Mouse (Mus musculus) skeletal muscle tissue, adult 2 months (tissue): ENCODE results near the gene Scnn1b.

ENCODE experiments used
- DNase-seq: peaks from one replicate; pipeline ENCODE4 v3.0.0-alpha.2; 2012; ENCODE audit warnings: low read depth, low spot score

The Scnn1b gene

DNA sequence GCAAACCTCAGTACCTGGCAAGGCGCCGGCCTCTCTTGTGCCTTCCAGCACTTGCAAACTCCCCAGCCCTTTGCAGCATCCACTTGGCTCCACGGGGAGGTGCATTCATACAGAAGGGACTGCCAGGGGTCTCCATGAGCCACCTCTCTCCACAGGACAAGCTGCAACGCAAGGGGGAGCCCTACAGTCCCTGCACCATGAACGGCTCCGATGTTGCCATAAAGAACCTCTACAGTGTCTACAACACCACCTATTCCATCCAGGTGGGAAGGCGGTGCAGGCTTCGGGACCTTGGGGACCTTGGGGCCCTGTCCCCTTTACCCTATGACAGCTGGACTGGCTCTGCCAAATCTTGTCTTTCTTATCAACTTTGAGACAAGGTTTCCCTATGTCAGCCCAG is 47.4 kb downstream of the Scnn1b start:
- DNase-seq = no peak

DNA sequence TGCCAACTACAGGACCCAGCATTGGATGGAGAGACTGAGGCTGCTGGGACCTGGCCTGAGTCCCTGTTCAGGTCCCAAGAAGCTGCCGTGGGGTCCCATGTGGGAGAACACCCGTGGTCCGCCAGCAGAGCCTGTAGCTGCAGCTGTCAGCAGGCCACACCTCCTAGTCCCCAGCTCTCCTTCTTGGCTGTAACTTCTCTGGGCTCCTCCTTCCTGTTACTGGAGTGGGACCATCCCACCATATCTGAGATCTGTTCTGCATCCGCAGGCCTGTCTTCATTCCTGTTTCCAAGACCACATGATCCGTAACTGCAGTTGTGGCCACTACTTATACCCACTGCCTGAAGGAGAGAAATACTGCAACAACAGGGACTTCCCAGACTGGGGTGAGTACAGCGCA is 49.1 kb downstream of the Scnn1b start:
- no peak for DNase-seq

DNA sequence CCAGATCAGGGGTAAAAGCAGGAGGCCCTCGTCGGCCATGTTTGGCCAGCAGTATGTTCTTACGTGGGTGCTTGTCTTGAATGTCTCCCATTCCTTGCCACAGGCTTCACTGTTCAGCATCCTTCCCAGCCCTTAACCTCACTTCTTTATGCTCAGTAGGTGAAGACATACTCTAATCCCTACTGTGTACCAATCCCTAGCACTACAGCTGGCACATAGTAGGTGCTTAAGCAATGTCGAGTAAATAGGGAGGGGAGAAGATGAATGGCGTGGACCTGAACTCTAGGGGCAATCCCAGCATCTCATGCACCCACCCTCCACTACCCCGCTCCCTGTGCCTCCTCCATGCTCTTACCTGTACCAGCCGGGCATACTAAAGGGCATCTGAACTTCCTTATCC is 59.5 kb downstream of the Scnn1b start:
- DNase-seq = no peak

DNA sequence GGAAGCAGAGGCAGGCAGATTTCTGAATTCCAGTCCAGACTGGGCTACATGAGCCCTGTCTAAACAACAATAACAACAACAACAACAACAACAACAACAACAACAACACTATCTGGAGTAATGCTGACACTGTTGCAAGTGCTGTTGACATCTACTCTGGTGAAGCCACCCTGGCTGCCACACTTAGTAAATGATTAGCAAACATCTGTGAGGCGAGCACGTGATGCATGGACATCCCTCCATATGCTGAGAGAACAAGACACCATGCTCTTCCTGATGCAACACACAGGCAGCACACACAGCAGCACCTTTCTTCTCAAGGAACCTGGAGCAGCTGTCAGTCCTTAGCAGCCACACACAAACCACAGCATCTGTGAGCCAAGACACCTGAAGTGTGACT is 63.0 kb downstream of the Scnn1b start:
- DNase-seq = no peak

DNA sequence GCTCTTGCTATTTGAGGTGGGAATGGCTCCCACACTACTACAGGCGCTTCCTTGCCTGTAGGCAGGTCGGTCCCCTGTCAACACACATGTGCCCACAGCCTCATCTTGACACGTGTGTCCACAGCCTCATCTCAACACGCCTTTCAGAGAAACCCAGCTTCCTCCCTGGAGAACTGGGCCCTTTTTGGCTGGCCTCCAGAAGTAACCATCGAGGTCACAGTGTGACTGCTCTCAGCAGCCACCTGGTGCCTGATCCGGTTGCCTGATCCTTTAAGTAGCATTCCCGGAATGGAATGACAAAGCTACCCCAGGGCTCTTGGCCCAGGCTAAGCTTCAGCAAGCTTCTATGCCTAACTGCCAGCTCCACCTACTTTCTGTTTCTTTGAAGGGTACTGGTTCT is 66.4 kb downstream of the Scnn1b start:
- no peak for DNase-seq

DNA sequence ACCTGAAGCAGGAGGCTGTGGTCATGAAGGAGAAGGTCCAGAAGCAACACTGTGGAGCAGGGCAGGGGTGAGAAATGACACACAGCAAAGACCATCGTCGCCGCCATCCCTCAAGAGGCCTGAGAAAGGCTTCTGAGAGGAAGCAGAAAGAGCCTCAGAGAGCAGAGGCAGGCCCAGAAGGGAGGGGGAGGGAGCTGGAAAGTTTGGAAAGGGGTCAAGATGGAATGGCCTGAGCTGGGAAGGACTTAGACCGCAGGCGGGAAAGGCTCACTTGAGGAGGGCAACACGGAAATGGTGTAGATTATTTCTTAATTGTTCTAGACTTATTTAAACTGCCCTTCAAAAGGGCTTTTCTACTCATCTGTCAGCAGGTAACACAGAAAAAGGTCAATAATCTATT is 68.8 kb downstream of the Scnn1b start:
- DNase-seq = no peak

DNA sequence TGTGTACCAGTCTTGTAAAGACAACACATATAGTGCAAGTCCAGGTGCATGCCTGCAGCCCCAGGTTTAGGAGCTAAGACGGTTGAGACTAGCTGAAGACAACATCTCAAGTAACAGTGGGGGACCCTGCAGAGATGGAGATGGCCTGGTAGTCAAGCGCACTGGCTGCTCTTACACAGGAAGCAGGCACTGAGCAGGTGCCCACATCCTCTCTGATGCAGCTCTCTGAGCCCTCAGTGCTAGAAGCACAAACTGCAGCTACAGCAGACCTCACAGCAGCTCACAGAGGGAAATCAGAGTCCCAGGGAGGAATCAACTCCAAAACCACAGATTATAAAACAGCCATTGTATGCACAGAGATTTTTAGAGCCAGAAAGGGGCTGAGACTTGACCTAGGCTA is 69.5 kb downstream of the Scnn1b start:
- no peak for DNase-seq

DNA sequence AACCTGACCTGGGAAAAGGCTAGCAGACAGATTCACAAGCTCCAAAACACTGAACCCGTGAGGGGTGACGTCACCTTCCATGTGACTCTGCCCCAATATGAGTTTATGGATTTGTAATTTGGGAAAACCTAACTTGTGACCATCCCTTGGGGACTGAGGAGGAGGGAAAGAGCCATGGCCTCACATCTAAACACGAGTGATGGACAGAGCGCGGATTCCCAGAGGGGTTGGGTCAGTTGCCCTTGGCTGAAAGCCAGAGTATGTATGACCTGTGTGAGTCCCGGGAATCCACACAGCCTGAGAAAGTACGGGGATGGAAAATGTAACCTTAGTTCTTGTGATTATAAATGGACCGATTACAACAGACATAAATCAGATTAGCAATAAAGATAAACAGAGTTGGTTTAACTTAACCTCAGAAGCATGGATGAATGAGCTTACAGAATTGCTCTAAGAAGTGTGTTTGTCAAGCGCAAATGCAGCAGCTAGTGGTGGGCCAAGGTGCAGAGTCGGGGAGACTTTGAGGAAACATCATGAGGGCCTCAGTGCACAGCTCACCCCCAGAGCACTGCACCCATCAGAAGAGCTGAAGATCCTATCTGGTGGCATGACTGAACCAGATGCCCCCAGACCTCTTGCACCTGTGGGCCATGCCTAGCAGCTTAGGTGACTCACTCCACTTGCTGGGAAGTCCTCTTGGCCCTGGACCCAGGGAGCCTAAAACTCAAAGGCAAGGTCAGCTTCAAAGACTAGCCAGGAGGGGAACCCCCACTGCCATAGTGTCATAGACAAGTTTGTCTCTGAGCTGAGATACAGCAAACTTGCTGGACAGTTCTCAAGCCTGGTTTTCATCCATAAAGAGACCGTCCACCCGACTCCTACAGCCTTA is 71.3 kb downstream of the Scnn1b start:
- DNase-seq = peak; percentile 66

DNA sequence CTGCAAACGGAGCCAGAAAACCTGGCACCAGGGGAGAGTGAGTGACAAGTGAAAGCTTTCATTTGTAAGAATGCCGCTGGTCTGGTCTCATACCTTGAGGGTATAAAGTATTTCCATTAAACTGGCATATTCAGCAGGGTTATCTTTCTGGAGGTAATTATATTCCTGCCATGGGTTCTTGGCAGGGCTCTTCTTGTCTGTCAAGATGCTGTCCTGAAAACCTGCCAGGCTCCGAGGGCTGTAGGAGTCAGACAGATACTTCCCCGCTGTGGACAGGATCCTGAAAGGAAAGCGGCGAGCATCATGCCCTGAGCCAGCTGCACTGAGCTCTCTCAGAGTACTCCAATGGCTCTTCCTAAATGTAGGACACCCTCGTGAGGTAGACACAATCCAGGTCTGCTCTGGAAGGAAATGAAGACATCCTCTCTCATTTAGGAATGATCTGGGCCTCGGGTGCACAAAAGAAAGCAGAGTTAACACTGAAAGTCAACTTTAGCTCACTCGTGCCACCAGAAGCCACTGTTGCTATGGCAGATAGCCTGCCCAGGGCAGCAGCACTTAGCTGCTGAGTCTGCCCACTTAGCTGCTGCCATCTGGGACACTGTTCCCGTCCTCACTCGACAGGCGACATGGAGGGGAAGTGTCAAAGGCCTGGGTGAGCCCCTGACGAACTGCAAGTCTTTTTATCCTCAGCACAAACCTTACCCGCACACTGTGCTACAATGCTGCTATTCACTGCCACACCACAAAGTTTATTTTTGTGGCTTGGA is 72.2 kb downstream of the Scnn1b start:
- DNase-seq = no peak

DNA sequence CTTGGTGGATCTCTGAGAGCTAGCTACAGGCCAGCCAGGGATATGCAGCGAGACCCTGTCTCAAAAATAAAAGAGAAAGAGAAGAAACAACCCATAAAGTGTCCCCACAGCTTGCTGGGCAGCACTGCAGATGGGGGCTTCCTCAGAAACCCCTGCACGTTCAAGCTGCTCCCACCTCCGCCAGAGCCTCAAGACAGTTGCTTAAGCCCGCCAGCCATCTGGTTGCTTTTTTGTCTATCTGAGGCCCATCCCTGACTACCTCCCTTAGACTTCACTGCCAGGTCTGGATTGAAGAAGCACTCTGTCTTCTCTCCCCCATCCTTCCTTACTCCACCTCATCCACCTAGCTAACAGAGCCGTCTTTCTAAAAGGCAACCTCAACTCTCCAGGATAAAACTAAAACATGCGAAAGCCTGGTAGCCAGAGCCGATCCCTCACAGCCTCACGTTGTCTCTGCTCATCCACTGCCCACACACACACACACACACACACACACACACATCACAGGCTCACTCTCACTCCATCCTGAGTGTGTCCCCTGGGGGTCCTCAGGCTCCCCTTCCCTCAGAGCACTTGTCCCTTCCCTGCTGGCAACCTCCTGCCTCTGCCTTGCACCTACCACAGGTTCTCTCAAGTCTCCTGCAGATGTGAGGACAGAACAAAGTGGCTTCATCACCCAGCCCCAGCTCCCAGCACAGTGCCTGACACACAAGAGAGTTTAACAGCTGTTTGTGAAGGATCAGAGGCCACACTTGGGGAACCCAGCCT is 73.5 kb downstream of the Scnn1b start:
- no peak for DNase-seq

DNA sequence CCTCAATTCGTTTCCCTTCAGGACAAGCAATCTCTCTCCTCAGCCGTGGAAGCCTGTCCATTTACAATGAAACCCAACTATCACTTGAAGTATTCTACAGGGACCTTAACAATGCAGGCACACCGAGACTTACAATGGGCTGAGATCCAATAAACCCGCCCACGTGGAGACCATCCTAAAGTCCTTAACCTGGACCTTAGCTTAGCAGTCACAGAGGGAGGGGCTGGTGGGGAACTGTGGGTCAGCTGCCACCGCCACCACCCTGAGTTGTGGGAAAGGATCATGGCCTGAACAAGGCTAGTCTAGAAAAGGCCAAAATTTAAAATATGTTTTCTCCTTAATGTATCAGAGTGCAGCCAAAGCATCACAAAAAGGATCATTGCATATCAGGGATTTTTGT is 74.4 kb downstream of the Scnn1b start:
- DNase-seq = no peak

DNA sequence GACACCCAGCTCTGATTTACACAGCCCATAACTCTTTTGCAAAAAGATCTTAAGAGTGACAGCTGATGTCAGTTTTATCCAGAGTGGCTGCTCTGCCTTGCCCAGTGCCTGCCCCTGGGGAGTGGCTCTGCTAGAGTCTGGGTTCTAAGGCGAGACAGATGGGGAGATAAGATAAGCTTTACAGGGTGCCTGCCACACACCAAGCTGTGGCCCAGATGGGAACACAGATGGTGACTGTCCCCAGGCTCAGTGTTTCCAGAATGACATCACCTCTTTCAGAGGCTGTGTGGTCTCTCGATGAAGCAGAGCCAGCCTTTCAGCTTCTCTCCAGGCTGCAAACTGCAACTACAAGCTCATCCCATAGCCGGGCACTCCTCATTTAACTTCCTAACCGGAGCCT is 74.9 kb downstream of the Scnn1b start:
- no peak for DNase-seq

DNA sequence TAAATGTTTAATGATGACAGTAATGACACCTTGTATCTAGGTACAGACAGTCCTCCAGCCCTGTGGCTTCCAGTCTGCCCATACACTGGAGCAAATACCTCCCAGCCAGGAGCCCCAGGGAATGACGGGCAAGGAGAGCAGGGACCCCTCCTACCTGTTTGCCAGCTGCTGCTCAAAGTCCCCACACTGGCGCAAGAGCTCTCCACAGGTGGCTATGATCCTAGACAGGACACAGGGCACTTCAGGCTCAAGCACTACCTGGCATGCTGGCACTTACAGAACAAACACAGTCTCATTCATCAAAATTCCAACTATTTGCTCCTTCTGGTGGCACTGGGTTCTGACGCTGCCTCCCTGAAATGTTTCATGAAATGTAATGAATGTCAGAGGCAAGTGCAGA is 76.2 kb downstream of the Scnn1b start:
- DNase-seq = no peak

DNA sequence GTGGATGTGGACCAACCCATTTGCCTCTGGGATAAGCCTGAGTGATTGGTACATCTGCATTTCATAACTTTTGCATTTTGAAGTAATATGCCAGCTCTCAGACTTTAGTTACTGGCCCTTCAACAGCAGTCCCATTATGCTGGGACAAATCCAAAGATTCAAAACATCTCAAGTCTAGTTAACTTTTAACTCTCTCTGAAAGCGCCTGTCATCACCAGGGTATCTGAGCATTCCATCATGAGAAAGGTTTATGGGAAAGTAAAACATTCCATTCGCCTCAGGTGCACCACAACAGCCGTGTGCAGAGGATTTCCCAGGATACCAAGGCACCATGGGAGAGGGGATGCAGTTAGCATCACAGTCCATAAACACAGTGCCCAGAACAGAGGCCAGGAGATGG is 76.8 kb downstream of the Scnn1b start:
- no peak for DNase-seq

DNA sequence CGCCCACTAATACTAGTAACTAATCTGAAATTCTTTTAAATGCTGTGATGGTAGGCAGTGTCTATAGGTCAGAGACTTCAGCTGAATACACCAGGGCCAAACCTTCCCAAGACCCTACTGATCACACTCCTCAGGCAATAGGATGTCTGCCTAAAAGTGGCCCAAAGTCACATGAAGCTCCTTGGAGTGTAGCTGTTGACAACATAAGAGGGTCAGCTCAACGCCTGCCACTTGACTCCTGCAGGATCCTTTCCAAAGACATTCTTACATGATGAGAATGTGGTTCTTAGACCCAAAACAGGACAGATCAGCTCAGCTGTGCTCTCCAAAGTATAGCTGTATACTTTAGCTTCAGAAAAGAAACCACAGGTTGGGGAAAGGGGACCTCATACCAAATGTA is 77.5 kb downstream of the Scnn1b start:
- DNase-seq = no peak

DNA sequence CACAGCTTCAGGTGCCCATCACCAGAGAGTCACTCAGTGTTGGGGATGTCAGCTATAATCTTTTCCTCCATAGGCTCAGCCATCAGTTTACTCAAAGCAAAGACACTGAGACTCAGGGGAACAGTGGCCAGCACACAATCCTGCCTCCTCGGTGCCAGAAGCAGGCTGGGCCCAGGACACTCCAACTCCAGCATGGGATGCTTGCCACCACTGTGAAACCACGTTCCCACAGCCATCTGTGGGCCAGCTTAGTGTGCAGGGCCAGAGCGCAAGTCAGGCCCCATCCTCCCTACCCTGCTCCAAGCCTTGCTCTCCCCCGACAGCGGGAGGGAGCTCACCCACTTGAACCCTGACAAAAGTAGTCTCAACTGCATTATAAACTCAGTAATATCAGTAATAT is 81.4 kb downstream of the Scnn1b start:
- no peak for DNase-seq

DNA sequence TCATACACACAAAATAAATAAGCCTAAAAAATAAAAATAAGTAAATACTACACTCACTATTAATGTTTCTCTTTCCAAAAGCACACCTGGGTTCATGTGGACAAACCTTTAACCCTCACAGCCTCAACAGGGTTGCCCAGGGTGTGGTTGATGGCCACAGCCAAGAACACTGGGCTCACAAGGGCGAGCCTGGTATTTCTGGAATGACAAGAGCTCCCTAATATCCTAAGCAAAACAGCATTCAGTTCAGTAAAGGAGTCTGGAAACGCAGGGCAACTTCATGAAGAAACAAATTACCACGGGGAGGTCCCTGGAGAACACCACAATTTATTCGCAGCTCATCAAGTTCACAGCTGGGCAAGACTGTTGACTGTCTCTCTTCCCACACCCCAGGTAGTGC is 82.7 kb downstream of the Scnn1b start:
- DNase-seq = no peak

DNA sequence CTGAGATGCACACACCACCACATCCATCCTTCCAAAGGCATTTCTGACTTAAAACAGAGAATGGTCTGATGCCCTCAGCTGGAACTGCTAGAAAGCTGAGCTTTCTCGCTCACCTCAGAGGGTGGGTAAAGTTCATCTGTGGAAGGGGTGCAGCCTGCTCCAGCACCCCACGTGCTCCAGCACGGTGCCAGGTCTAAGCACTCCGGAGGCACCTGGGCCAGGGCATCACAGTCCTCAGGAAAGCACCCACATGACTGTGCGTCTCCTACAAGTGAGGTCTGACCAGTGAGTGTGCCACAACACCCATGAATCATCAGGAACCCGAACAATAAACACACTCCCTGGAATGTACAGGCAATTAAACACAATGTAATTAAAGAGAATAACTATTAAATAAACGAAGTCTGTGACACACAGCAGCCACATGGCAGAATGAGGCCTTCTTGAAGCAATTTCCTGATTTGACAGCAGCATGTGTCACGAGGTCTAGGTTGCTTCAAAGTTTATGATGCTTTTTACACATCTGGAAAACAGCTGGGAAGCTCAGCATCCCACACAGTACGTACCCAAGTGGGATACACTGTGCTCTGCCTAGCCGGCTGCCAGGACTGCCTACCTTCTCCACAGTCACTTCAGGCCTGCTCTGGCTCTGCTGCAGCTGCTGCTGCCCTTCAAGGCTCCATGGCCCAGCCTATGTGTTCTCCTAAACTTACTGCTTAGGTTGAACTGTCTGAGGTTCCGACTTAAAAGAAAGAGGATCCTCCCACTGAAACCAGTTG is 90.2 kb downstream of the Scnn1b start:
- no peak for DNase-seq

DNA sequence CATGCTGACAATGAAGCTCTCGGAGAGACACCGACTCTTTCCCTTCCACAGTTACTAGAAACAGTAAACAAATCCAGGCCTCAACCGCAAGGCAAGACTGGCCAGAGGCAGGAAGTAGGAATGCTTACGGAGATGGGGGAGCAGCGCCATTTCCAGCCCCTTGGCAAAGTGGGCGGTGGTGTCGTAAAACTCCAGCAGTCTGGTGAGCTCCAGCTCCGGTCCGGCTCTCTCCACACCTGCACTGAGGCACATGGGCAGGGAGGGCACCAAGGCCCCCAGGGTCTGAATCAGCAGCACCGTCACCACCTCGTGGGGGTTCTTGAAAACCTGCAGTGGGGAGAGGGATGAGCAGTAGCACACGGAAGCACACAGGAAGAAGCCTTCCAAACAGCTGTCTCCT is 91.0 kb downstream of the Scnn1b start:
- no peak for DNase-seq

DNA sequence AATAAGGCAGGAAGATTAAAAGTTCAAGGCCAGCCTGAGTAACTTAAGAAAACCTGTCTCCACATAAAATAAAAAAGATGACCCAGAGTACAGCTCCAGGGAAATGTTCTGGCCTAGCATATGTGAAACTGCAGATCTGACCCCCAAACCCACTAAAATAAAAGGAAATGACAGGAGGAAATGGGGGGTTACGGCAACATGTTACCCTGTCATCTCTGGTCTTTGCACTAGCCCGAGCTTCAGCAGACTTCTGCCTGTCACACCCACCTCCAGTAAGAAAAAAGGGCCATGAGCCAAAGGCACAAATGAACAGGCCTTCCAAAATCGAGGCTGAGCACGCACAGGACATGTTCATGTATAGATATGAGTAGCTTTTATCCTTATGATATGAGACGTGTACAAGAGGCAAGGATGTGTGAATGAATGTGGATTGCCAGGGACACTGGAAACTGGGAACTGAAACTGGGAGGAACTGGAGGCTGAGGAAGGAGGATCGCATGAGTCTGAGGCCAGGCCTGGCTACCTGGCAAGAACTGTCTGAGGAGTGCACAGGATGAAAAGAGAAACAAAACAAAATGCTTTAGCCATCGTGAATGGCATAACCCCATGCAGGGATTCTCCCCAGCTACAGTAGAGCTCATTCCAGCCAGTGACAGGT is 97.2 kb downstream of the Scnn1b start:
- DNase-seq = no peak

DNA sequence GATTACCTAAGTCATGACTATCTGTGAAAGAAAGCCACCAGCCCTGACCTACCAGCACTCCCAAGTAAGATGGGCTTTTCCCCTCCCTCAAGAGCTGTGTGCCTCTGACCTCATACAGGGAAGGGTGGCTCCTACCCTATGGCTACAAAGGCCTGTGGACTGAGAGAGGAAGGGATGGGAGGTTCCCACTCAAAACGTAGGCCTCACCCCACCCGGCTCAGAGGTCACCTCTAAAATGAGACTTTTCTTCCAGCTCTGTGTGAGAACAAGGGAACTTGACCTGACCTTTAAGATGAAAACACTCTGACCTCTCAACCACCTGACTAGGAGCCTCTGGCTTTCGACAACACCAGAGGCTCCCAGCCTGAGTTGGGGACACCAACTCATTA is 97.7 kb downstream of the Scnn1b start:
- no peak for DNase-seq
